Comparison of ENCODE assay signal across 14 mouse cellular contexts in the genomic region with DNA sequence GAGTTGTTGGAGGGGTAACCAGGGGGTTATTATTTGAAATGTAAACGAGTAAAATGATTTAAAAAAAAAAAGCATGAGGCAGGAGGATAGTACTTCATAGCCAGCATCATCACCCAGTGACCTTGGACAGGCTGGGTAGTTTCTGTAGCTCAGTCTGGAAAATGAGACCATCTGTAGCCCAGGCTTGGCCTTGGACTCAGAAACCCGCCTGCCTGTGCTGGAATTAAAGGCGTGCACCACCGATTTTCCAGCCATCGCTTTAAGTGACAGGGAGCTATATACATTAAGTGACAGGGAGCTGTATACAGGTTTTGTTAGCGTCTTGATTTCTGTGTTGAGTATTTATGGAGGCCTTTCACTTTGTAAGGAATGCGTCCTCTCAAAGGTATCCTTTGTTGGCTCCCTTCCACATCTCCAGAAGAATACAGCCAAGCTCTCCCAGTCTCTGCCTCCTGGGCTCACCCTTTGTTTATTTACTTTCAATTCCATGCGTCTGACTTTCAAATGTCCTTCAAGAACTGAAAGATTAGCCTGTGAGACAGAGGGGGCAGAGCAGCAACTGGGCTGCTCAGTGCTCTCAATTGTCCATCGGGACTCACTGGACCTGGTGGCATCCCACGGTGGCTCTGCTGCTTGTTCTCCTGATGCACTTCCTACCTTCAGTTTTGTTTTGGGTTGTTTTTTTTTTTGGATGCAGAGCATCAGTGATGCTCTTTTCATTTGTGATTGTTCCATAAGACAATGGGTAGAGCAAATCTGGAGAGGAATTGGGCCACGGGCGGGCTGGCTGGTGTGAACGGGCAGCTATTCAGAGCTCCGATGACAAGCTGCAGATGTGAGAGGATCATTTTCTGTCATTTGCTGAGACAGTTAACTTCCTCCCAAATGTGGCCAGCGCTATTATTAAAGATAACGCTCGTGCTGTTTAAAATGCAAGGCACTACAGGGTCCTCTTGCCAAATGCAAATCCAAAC.
DNase-seq lines count a peak whose midpoint lies in the region; ATAC-seq lines count a peak whose summit lies in the region.
"Had no signal": no experiment of that assay in that cellular context is flagged by ENCODE, and none has a peak within 500 bp of the region (broad histone marks: within the 10 kb centered on the region; RNA-seq: fewer than 3 reads in every experiment).

No protein-coding gene starts in this region.

- no peak for ATAC-seq in heart, embryonic 12.5 days (ENCODE audit: insufficient number of reproducible peaks, low FRiP score)
- no peak for ATAC-seq in kidney, embryonic 15.5 days (replicated peaks; ENCODE audit: low FRiP score)
- no peak for ATAC-seq in megakaryocyte progenitor cell, adult 5-6 weeks (replicated peaks; ENCODE audit: poor library complexity)
- ATAC-seq: liver, postnatal 0 days had no signal

- no peak overlapping the region for H3K27ac ChIP-seq in heart, embryonic 12.5 days (ENCODE audit: poor library complexity, severe bottlenecking)
- H3K27ac ChIP-seq in kidney, embryonic 15.5 days = 0 out of 2 replicates have a peak overlapping the region, but pooled peaks have one; percentile 27
- peak overlapping the region; percentile 74 for H3K27ac ChIP-seq in brown adipose tissue, adult 24 weeks (replicated peaks; ENCODE audit: low read depth, low read length)
- H3K27ac ChIP-seq: embryonic facial prominence, embryonic 15.5 days had no signal

- peaks cover 6% of the 10 kb centered on the region; the same call in 1 of the 2 replicates for H3K9me3 ChIP-seq in heart, embryonic 12.5 days (replicated peaks)
- H3K9me3 ChIP-seq in kidney, embryonic 15.5 days (replicated peaks) = no peaks in the 10 kb centered on the region
- H3K9me3 ChIP-seq: embryonic facial prominence, embryonic 15.5 days had no signal

- no peak overlapping the region for H3K4me2 ChIP-seq in heart, embryonic 12.5 days
- 0 out of 2 replicates have a peak overlapping the region, but pooled peaks have one; percentile 1 for H3K4me2 ChIP-seq in kidney, embryonic 15.5 days
- H3K4me2 ChIP-seq: embryonic facial prominence, embryonic 15.5 days had no signal

- no peaks in the 10 kb centered on the region for H3K27me3 ChIP-seq in heart, embryonic 12.5 days (replicated peaks)
- no peaks in the 10 kb centered on the region for H3K27me3 ChIP-seq in kidney, embryonic 15.5 days
- H3K27me3 ChIP-seq: embryonic facial prominence, embryonic 15.5 days had no signal

- DNase-seq in heart, adult 11 months = peak; percentile 91
- DNase-seq in kidney, adult 9 months = no peak
- DNase-seq in A20 (ENCODE audit: low read depth, low spot score) = peak; percentile 43
- DNase-seq in right cerebral cortex, adult 2 months (ENCODE audit: low spot score in 2 of 2) = no peak
- DNase-seq: cerebellum, adult 9-11 months; kidney, adult 11 months; liver, postnatal 0 days; right cerebral cortex, postnatal 14 days had no signal

- no peak overlapping the region for H3K4me3 ChIP-seq in heart, embryonic 12.5 days
- no peak overlapping the region for H3K4me3 ChIP-seq in kidney, embryonic 15.5 days (replicated peaks)
- H3K4me3 ChIP-seq in brown adipose tissue, adult 24 weeks (ENCODE audit: insufficient read depth, low read depth, low read length) = peak overlapping the region; percentile 30; the same call in 1 of the 2 replicates
- H3K4me3 ChIP-seq: embryonic facial prominence, embryonic 15.5 days; myocyte had no signal

- peaks cover 19% of the 10 kb centered on the region for H3K4me1 ChIP-seq in heart, embryonic 12.5 days (replicated peaks)
- peaks cover 42% of the 10 kb centered on the region for H3K4me1 ChIP-seq in kidney, embryonic 15.5 days
- peaks cover 13% of the 10 kb centered on the region for H3K4me1 ChIP-seq in brown adipose tissue, adult 24 weeks (ENCODE audit: control insufficient read depth, insufficient read depth, insufficient read length, low read length)

- H3K9ac ChIP-seq in heart, embryonic 12.5 days = no peak overlapping the region
- no peak overlapping the region for H3K9ac ChIP-seq in kidney, embryonic 15.5 days
- H3K9ac ChIP-seq: embryonic facial prominence, embryonic 15.5 days; liver, postnatal 0 days had no signal

- H3K36me3 ChIP-seq in heart, embryonic 12.5 days = no peaks in the 10 kb centered on the region
- no peaks in the 10 kb centered on the region for H3K36me3 ChIP-seq in kidney, embryonic 15.5 days
- H3K36me3 ChIP-seq: embryonic facial prominence, embryonic 15.5 days had no signal

- 44% methylated on average over 17 of the region's 17 CpGs for WGBS in heart, embryonic 12.5 days
- WGBS in kidney, embryonic 15.5 days = 50% methylated on average over 17 of the region's 17 CpGs

Comparison
In these comparisons a context has a peak if more than half of its experiments do, and no peak if none do; other contexts are left out.
1. DNase-seq: peak in heart, adult 11 months (single experiment) and A20 (single experiment); none in kidney, adult 9 months (single experiment) and right cerebral cortex, adult 2 months (0 of 2).